Mouse (Mus musculus) lung, postnatal 10 days (tissue): Measurements from ENCODE around the gene Mtrr.

Experiments used
- DNase-seq: peaks from one replicate; pipeline ENCODE4 v3.0.0; 2021

Mtrr gene

GRCm38 (mm10) chr13:68581747-68582516 lies at the start of gene Mtrr, which contains the start of gene Fastkd3:
TSS of gene Mtrr (minus strand) at chr13:68582149.
TSS of gene Fastkd3 (plus strand) at chr13:68582234.
- peak; percentile 98 for DNase-seq

- DNase-seq, result no peak
Measured at GRCm38 (mm10) chr13:68627041-68627440, 45.1 kb upstream of the Mtrr start.

GRCm38 (mm10) chr13:68622792-68623191 lies 40.8 kb upstream of the Mtrr start:
- peak; percentile 6 for DNase-seq

GRCm38 (mm10) chr13:68607652-68608405 lies 25.9 kb upstream of the Mtrr start:
- peak; percentile 71 for DNase-seq

GRCm38 (mm10) chr13:68605689-68606126 lies 23.8 kb upstream of the Mtrr start:
- DNase-seq, result peak; percentile 81

- DNase-seq, result no peak
Measured at GRCm38 (mm10) chr13:68603085-68603484, 21.1 kb upstream of the Mtrr start.

- DNase-seq, result peak; percentile 61
Measured at GRCm38 (mm10) chr13:68601184-68601583, 19.2 kb upstream of the Mtrr start.

GRCm38 (mm10) chr13:68598953-68599352 lies 17.0 kb upstream of the Mtrr start:
- DNase-seq, result no peak

GRCm38 (mm10) chr13:68597667-68598066 lies 15.7 kb upstream of the Mtrr start:
- peak; percentile 20 for DNase-seq

GRCm38 (mm10) chr13:68597199-68597598 lies 15.2 kb upstream of the Mtrr start, which contains the start of gene 1700001L19Rik:
TSS of gene 1700001L19Rik (plus strand) at chr13:68597421.
- no peak for DNase-seq

GRCm38 (mm10) chr13:68593797-68594196 lies 11.8 kb upstream of the Mtrr start:
- DNase-seq, result peak; percentile 56

- DNase-seq, result no peak
Measured at GRCm38 (mm10) chr13:68588352-68588751, 6.4 kb upstream of the Mtrr start.

GRCm38 (mm10) chr13:68585441-68585840 lies 3.5 kb upstream of the Mtrr start:
- no peak for DNase-seq

- DNase-seq, result no peak
Measured at GRCm38 (mm10) chr13:68583961-68584360, 2.0 kb upstream of the Mtrr start.

GRCm38 (mm10) chr13:68582517-68582780 lies 500 bp upstream of the Mtrr start:
- DNase-seq, result no peak

GRCm38 (mm10) chr13:68581086-68581740 lies 736 bp downstream of the Mtrr start:
- DNase-seq, result no peak

GRCm38 (mm10) chr13:68577945-68578344 lies 4.0 kb downstream of the Mtrr start:
- DNase-seq, result peak; percentile 84

GRCm38 (mm10) chr13:68574398-68574797 lies 7.6 kb downstream of the Mtrr start:
- DNase-seq, result no peak

- peak; percentile 69 for DNase-seq
Measured at GRCm38 (mm10) chr13:68572966-68573913, 8.7 kb downstream of the Mtrr start.

- DNase-seq, result peak; percentile 50
Measured at GRCm38 (mm10) chr13:68572247-68572646, 9.7 kb downstream of the Mtrr start.

GRCm38 (mm10) chr13:68569589-68570336 lies 12.2 kb downstream of the Mtrr start:
- DNase-seq, result peak; percentile 84

GRCm38 (mm10) chr13:68568548-68568947 lies 13.4 kb downstream of the Mtrr start:
- no peak for DNase-seq
